Mouse (Mus musculus): Measurements from ENCODE around the gene Nkain4. TPM values are rescaled to one million over a fixed set of nuclear protein-coding genes. Genes with fewer than 3 reads are reported as not detected.

Gene Nkain4
- total RNA-seq, 2 experiments from 2014 or later, result 31.0 to 33.5 TPM

GRCm38 (mm10) chr2:180959605-180960004 is 5.1 kb upstream of the Nkain4 start:
- no peak for DNase-seq
- intact Hi-C loops (cut with DNase I), result loop anchor here (5.0 kb wide), 1 partner anchor 32 kb away; the partner anchor contains the start of gene Birc7

- intact Hi-C loops (cut with DNase I), result no loop called here
- DNase-seq, result no peak
Measured at GRCm38 (mm10) chr2:180953638-180954037, 861 bp downstream of the Nkain4 start.

- DNase-seq, result peak; percentile 74
- intact Hi-C loops (cut with DNase I), result no loop called here
Measured at GRCm38 (mm10) chr2:180952731-180953171, 1.7 kb downstream of the Nkain4 start.

DNA sequence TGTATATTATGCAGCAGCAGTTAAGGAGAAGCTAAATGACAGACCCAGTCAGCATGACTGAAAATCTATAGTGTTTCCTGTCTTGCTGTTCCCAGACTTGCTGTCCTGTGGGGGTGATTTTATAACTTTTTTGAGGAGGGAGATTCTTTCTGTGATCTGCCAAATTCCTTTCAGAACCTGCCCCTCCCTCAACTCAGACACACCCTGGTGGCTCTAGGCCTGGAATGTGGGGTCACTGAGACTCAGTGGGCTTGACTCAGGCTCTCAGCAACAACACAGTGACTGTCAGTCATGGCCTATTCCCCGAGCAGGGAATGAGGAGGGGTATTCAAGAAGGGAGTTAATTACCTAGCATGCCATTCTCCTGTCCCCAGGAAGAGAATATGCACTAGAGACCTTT is 4.6 kb downstream of the Nkain4 start:
- intact Hi-C loops (cut with DNase I), result no loop called here
- no peak for DNase-seq

DNA sequence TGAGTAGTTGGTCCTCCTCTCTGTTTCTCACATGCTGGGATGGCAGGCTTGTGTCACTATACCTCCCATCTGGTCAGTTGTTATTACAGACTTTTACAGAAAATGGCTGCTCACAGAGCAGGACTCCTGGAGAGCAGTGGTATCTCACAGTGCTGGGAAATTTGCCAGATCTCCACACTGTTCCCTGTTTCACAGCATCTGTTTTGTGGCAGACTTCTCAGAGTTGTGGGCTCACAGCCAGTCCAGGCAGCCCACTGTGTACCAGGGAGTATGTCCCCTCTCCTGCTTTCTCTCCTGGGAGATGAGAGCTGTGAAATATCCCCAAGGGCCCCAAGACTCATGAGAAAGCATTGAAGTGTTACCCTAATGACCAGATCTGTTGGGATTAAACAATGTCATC is 12.6 kb downstream of the Nkain4 start:
- intact Hi-C loops (cut with DNase I), result no loop called here
- DNase-seq, result peak; percentile 28

DNA sequence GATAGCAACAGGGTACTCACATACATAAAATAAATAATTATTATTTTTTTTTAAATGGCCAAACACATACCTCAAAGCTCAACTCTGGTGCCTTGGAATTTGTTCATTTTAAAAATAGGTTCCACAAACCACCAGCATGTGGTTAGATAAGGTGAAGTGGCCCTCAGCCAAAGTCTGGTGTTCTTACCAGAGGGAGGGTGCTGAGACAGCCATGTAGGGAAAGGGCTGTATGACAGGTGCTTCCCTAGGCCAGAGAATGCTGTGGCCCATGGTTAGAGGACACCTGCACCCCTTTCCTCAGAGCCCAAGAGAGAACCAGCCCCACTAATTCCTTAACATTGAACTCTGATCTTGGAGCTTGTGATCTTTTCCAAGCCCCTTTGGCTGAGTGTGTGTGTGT is 14.3 kb downstream of the Nkain4 start:
- DNase-seq, result no peak
- intact Hi-C loops (cut with DNase I), result no loop called here

- intact Hi-C loops (cut with DNase I), result no loop called here
- DNase-seq, result no peak
Measured at GRCm38 (mm10) chr2:180932418-180932817, 22.1 kb downstream of the Nkain4 start.

- intact Hi-C loops (cut with DNase I), result loop anchor here (5.0 to 10.0 kb wide), 2 partner anchors 34 to 136 kb away; no protein-coding TSS in a partner anchor
- DNase-seq, result no peak
Measured at GRCm38 (mm10) chr2:180928723-180929122, 25.8 kb downstream of the Nkain4 start, which contains the start of gene Birc7. Birc7 (plus strand) TSS chr2:180929023.

DNA sequence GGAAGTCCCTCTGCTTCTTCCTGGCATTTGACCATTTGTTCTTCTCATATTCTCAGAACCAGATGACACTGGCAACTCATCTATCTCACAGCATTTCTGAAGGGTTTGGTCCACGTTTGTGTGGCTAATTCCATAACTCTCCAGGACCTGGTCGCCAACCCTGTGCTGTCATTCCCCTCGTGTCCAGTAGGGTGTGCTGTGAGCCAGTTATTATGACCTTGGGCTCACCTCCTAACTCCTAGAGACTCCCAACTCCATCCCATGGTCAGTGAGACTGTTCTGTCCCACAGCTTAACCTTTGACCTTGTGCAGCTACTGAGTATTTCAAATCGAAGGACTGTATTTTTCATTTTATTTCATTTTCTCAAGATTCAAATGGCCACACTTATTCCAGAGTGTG is 29.3 kb downstream of the Nkain4 start:
- intact Hi-C loops (cut with DNase I), result loop anchor here (5.0 to 10.0 kb wide), 2 partner anchors 37 to 140 kb away; no protein-coding TSS in a partner anchor
- DNase-seq, result peak; percentile 75

DNA sequence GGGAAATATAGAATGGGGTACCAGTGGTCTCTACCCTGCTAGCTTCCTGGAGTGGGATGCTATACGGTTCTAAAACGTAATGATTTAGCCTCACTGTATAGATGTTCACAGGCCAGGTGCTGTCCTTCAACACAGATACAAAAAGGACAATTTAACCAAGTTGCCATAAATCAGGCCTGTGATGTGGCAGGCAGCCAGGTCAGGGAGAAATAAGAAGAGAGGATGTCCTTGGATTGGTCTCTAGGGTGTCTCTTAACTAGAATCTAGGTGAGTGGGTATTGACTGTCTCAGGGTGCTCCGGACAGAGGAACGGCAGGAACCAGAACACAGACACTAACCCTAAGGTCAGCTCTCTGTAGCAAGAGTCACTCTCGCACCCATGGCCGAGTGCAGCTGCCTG is 31.8 kb downstream of the Nkain4 start:
- intact Hi-C loops (cut with DNase I), result loop anchor here (10.0 kb wide), 1 partner anchor 142 kb away; no protein-coding TSS in a partner anchor
- DNase-seq, result no peak

DNA sequence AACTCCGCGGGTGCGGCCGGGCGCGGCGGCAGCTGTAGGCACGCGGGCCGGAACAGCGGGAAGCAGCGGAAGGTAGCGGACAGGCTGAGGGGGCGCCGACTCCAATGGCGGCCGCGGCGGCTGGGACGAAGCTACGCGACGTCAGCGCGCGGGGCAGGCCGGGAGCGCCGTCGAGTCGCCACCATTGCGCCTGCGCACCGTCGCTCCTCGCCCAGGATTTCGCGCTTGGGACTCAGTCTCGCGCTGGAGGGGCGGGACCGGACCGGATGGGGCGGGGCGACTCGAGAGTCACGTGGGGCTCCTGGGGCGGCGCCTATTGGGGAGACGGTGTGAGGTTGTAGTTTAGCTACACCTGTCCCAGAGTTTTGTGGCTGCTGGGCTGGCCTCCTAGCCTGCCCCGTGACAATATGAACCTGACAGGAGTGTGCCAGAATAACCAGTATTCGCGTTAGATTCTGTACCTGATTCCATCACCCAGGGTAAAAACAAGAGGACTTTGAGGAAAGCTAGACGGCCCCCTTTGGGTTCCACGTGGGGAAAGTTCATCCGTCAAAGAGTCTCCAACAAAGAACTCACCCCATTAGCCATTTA is 33.6 kb downstream of the Nkain4 start, which contains the start of gene Ythdf1:
Ythdf1 (minus strand) TSS at position 140 of the 591 bp plus-strand sequence.
- intact Hi-C loops (cut with DNase I), result loop anchor here (10.0 kb wide), 1 partner anchor 144 kb away; no protein-coding TSS in a partner anchor
- peak; percentile 99 for DNase-seq

DNA sequence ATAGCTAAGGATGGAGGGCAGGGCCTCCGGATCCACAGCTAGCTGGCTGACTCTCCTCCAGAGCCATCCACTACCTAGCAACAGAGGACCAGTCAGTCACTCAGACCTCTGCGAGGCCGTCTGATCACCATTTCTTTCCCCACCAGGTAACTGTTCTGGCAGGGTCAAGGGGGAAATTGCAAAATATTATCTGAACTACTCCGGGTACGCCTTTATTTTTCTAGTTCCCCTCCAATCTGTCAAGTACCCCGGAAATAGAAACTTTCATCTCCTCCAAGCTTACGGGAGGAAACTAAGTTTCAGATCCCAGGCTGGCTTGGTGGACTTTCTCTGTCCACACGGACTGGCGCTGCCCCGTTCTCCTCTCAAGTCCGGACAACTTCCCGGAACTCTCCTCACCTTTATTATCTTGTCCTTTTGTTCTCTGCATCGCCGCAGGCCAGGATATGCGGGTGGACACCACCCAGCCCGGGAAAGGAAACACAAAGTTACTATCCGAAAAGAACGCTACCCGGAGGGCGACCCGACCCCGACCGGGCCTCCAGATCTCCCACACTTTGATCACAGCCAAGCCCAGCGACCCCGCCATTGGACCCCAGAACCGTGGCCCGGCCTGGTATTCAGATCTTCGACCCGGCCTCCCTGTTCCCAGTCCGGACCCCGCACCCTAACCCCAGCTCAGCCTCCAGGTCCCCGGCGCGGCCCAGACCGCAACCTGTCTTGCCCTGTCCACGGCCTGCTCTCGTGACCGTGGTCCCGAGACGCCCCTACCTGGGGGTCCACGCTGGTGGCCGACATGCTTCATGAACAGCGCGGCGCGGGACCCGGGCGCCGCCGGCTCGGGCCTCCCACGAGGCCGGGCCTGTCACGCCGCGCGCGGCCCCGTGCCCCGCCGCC is 34.3 kb downstream of the Nkain4 start:
- intact Hi-C loops (cut with DNase I), result loop anchor here (10.0 kb wide), 1 partner anchor 145 kb away; no protein-coding TSS in a partner anchor

GRCm38 (mm10) chr2:180915886-180916433 is 38.5 kb downstream of the Nkain4 start:
- DNase-seq, result no peak
- intact Hi-C loops (cut with DNase I), result no loop called here

More for the DNA sequence above, 34.3 kb downstream of the Nkain4 start:
- peak; percentile 27 for DNase-seq

DNA sequence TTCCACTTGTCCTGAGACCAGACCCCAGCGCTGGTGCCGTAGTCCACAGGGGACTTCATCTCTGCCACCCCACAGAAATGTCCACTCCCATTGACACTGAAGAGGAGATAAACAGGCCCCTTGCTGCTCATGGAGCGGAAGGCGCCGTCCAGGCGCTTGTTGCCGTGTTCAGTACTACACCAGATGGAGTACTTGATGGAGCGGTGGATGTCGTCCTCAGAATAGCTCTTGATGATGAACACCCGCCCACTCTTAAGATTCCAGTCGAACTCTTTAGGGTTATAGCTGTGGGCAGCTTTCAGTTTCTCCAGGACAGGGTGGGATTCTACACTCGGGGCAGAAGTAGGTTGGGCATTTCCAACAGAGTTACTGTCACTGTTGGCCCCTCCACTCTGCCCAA is 43.6 kb downstream of the Nkain4 start:
- DNase-seq, result no peak
- intact Hi-C loops (cut with DNase I), result no loop called here

- intact Hi-C loops (cut with DNase I), result no loop called here
- no peak for DNase-seq
Measured at GRCm38 (mm10) chr2:180905556-180906221, 48.8 kb downstream of the Nkain4 start.

- no peak for DNase-seq
- intact Hi-C loops (cut with DNase I), result no loop called here
Measured at GRCm38 (mm10) chr2:180904435-180905208, 49.9 kb downstream of the Nkain4 start.

DNA sequence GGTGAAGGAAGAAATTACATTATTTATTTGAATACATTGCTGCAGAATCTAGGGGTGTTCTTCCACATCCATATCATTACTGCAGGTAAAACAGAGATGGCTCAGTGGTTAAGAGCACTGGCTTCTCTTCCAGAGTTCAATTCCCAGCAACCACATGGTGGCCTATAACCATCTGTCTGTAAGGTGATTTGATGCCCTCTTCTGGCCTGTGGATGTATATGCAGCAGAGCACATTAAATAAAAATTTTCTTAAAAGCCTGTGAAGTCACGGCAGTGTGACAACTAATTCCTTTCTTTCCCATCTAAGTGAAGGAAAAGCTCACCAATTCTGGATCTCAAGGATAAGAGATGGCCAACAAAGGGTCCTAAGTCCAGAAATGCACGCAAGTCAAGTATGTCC is 52.4 kb downstream of the Nkain4 start:
- intact Hi-C loops (cut with DNase I), result no loop called here
- DNase-seq, result peak; percentile 20

- intact Hi-C loops (cut with DNase I), result no loop called here
- DNase-seq, result no peak
Measured at GRCm38 (mm10) chr2:180897857-180898256, 56.6 kb downstream of the Nkain4 start.

GRCm38 (mm10) chr2:180896819-180897625 is 57.5 kb downstream of the Nkain4 start:
- intact Hi-C loops (cut with DNase I), result no loop called here
- no peak for DNase-seq

Data from left cerebral cortex, postnatal 4 days (tissue).